20 mouse cellular contexts compared by ENCODE assay signal in the genomic region with DNA sequence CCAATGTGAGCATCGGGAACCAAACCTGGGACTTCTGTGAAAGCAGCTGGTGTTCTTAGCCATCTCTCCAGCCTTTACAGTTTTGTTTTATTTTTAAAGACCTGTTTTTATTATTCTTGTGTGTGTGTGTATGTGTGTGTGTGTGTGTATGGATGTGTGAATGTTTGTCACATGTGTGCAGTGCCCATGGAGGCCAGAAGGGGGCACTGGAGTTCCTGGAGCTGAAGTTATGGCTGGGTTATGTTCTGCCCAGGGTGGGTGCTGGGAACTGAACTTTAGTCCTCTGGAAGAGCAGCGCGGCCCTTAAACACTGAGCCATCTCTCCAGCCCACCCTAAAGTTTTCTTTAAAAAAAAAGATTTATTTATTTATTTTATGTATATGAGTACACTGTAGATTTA. TPM values are rescaled to one million over a fixed set of nuclear protein-coding genes. Genes with fewer than 3 reads are reported as not detected.
DNase-seq lines count a peak whose midpoint lies in the region; ATAC-seq and TF ChIP-seq lines count a peak whose summit lies in the region.
"Had no signal": no experiment of that assay in that cellular context is flagged by ENCODE, and none has a peak within 500 bp of the region (broad histone marks: within the 10 kb centered on the region; RNA-seq: fewer than 3 reads in every experiment).

No protein-coding gene starts in this region.

- H3K9me3 ChIP-seq in kidney, postnatal 0 days (replicated peaks; ENCODE audit: low read length) = no peaks in the 10 kb centered on the region
- peaks cover 4% of the 10 kb centered on the region; the same call in 1 of the 2 replicates for H3K9me3 ChIP-seq in midbrain, embryonic 11.5 days (ENCODE audit: control insufficient read depth, low read length)
- peaks cover 4% of the 10 kb centered on the region for H3K9me3 ChIP-seq in midbrain, embryonic 16.5 days (replicated peaks; ENCODE audit: control insufficient read depth, low read length, poor library complexity, severe bottlenecking)
- H3K9me3 ChIP-seq: hindbrain, embryonic 15.5 days had no signal

- DNase-seq in kidney, postnatal 0 days (ENCODE audit: low spot score) = no peak
- DNase-seq in kidney, adult 18-20 months = no peak
- DNase-seq in midbrain, embryonic 11.5 days (ENCODE audit: low spot score, missing footprints) = peak; percentile 51
- DNase-seq in R1 (ENCODE audit: low read depth, low spot score) = peak; percentile 46
- DNase-seq in testis, postnatal 10 days (ENCODE audit: low spot score) = peak; percentile 45
- DNase-seq in left cerebral cortex, postnatal 4 days = no peak
- DNase-seq: adrenal gland, adult 2 months; cerebellum, adult 11-12 months; cerebellum, postnatal 10 days; heart, postnatal 4 days; kidney, postnatal 10 days; right cerebral cortex, postnatal 14 days; thymus, postnatal 36 days had no signal

- no peak overlapping the region for H3K4me2 ChIP-seq in kidney, postnatal 0 days (ENCODE audit: low read length)
- H3K4me2 ChIP-seq in midbrain, embryonic 11.5 days = no peak overlapping the region
- H3K4me2 ChIP-seq in midbrain, embryonic 16.5 days (ENCODE audit: low read length) = no peak overlapping the region
- H3K4me2 ChIP-seq: hindbrain, embryonic 15.5 days; limb, embryonic 15.5 days; midbrain, embryonic 12.5 days; neural tube, embryonic 12.5 days had no signal

- TF ChIP-seq CTCF in kidney, postnatal 0 days (IDR thresholded peaks at IDR 0.05; ENCODE audit: low read depth) = peak; percentile 33; the same call in 1 of the 2 replicates

- intact Hi-C loops in left cerebral cortex, postnatal 4 days (cut with DNase I) = no loop called here

- WGBS in kidney, postnatal 0 days = 100% methylated on average over 3 of the region's 3 CpGs
- WGBS in midbrain, embryonic 11.5 days = 98% methylated on average over 3 of the region's 3 CpGs
- 96% methylated on average over 3 of the region's 3 CpGs for WGBS in midbrain, embryonic 16.5 days

- peaks cover 24% of the 10 kb centered on the region; the same call in 1 of the 2 replicates for H3K36me3 ChIP-seq in kidney, postnatal 0 days (ENCODE audit: insufficient read depth, low read length)
- H3K36me3 ChIP-seq in midbrain, embryonic 11.5 days (ENCODE audit: control insufficient read depth, insufficient read depth, low read length) = peaks cover 3% of the 10 kb centered on the region
- H3K36me3 ChIP-seq in midbrain, embryonic 16.5 days (ENCODE audit: control insufficient read depth, insufficient read depth, low read length) = peaks cover 8% of the 10 kb centered on the region; the same call in 1 of the 2 replicates

- H3K4me3 ChIP-seq in kidney, postnatal 0 days (replicated peaks; ENCODE audit: low read depth, low read length) = no peak overlapping the region
- H3K4me3 ChIP-seq in midbrain, embryonic 11.5 days (ENCODE audit: low read depth, low read length) = no peak overlapping the region
- H3K4me3 ChIP-seq in midbrain, embryonic 16.5 days (ENCODE audit: low read depth, low read length) = no peak overlapping the region
- H3K4me3 ChIP-seq: hindbrain, embryonic 15.5 days; left cerebral cortex, adult 2 months; limb, embryonic 15.5 days; midbrain, embryonic 12.5 days; neural tube, embryonic 12.5 days had no signal

- no peak for ATAC-seq in kidney, postnatal 0 days (replicated peaks; ENCODE audit: low FRiP score, low read depth)
- no peak for ATAC-seq in midbrain, embryonic 11.5 days (ENCODE audit: low FRiP score)
- ATAC-seq in midbrain, embryonic 16.5 days = no peak
- ATAC-seq: intestine, embryonic 16.5 days had no signal

- H3K27me3 ChIP-seq in kidney, postnatal 0 days (ENCODE audit: insufficient read depth, low read length) = no peaks in the 10 kb centered on the region
- H3K27me3 ChIP-seq in midbrain, embryonic 11.5 days (ENCODE audit: control insufficient read depth, insufficient read depth, low read length) = no peaks in the 10 kb centered on the region
- no peaks in the 10 kb centered on the region for H3K27me3 ChIP-seq in midbrain, embryonic 16.5 days (ENCODE audit: control insufficient read depth, insufficient read depth, low read depth, low read length)
- H3K27me3 ChIP-seq: hindbrain, embryonic 15.5 days; limb, embryonic 15.5 days; midbrain, embryonic 12.5 days; neural tube, embryonic 12.5 days had no signal

- no peaks in the 10 kb centered on the region for H3K4me1 ChIP-seq in kidney, postnatal 0 days (replicated peaks; ENCODE audit: insufficient read depth, low read length)
- no peaks in the 10 kb centered on the region for H3K4me1 ChIP-seq in midbrain, embryonic 11.5 days (ENCODE audit: control insufficient read depth, insufficient read depth, low read length)
- no peaks in the 10 kb centered on the region for H3K4me1 ChIP-seq in midbrain, embryonic 16.5 days (ENCODE audit: control insufficient read depth, insufficient read depth, low read length)
- H3K4me1 ChIP-seq: hindbrain, embryonic 15.5 days; limb, embryonic 15.5 days; midbrain, embryonic 12.5 days; neural tube, embryonic 12.5 days had no signal

- H3K27ac ChIP-seq in kidney, postnatal 0 days = no peak overlapping the region
- H3K27ac ChIP-seq in midbrain, embryonic 11.5 days (ENCODE audit: low read depth, low read length) = no peak overlapping the region
- H3K27ac ChIP-seq in midbrain, embryonic 16.5 days (ENCODE audit: low read length) = no peak overlapping the region
- H3K27ac ChIP-seq: hindbrain, embryonic 15.5 days; left cerebral cortex, adult 2 months; limb, embryonic 15.5 days; midbrain, embryonic 12.5 days; neural tube, embryonic 12.5 days had no signal

- H3K9ac ChIP-seq in kidney, postnatal 0 days (ENCODE audit: low read depth, low read length) = no peak overlapping the region
- H3K9ac ChIP-seq in midbrain, embryonic 11.5 days (ENCODE audit: low read length) = no peak overlapping the region
- H3K9ac ChIP-seq in midbrain, embryonic 16.5 days (ENCODE audit: low read depth, low read length) = no peak overlapping the region
- H3K9ac ChIP-seq: hindbrain, embryonic 15.5 days; limb, embryonic 15.5 days; midbrain, embryonic 12.5 days; neural tube, embryonic 12.5 days had no signal

RNA-seq across cellular contexts. Expression of a gene that starts 12.3 kb away (rescaled TPM):
- 51.2 and 52.7 TPM in 2 replicates for polyA plus RNA-seq in kidney, postnatal 0 days (2015; fragmentation: Nextera tagmentation; extraction: Ambion mirVana)
- 31.8 and 33.9 TPM in 2 replicates for polyA plus RNA-seq in midbrain, embryonic 11.5 days (2014; fragmentation: Nextera tagmentation; extraction: Ambion mirVana)
- 30.3 and 31.5 TPM in 2 replicates for polyA plus RNA-seq in midbrain, embryonic 16.5 days (2015; fragmentation: Nextera tagmentation; extraction: Ambion mirVana)
- 10 to 100 TPM; 12.2 to 12.8 TPM for total RNA-seq in left cerebral cortex, postnatal 4 days (2021)

RNA-seq across cellular contexts. Expression of a gene that starts 13.9 kb away (rescaled TPM):
- 86.4 and 94.1 TPM in 2 replicates for polyA plus RNA-seq in kidney, postnatal 0 days (2015; fragmentation: Nextera tagmentation; extraction: Ambion mirVana)
- polyA plus RNA-seq in midbrain, embryonic 11.5 days (2014; fragmentation: Nextera tagmentation; extraction: Ambion mirVana) = 24.2 and 30.1 TPM in 2 replicates
- 35.5 and 38.6 TPM in 2 replicates for polyA plus RNA-seq in midbrain, embryonic 16.5 days (2015; fragmentation: Nextera tagmentation; extraction: Ambion mirVana)
- total RNA-seq in left cerebral cortex, postnatal 4 days (2021) = 10 to 100 TPM; 31.0 to 34.9 TPM

RNA-seq across cellular contexts. Expression of a gene that starts 14.0 kb away (rescaled TPM):
- 36.8 and 42.8 TPM in 2 replicates for polyA plus RNA-seq in kidney, postnatal 0 days (2015; fragmentation: Nextera tagmentation; extraction: Ambion mirVana)
- polyA plus RNA-seq in midbrain, embryonic 11.5 days (2014; fragmentation: Nextera tagmentation; extraction: Ambion mirVana) = 41.1 and 42.7 TPM in 2 replicates
- 85.6 and 86.8 TPM in 2 replicates for polyA plus RNA-seq in midbrain, embryonic 16.5 days (2015; fragmentation: Nextera tagmentation; extraction: Ambion mirVana)
- total RNA-seq in left cerebral cortex, postnatal 4 days (2021) = 10 to 100 TPM; 44.4 to 49.5 TPM

RNA-seq across cellular contexts. Expression of a gene that starts 58.0 kb away (rescaled TPM):
- polyA plus RNA-seq in kidney, postnatal 0 days (2015; fragmentation: Nextera tagmentation; extraction: Ambion mirVana) = 63.9 and 66.5 TPM in 2 replicates
- polyA plus RNA-seq in midbrain, embryonic 11.5 days (2014; fragmentation: Nextera tagmentation; extraction: Ambion mirVana) = 64.7 and 68.7 TPM in 2 replicates
- polyA plus RNA-seq in midbrain, embryonic 16.5 days (2015; fragmentation: Nextera tagmentation; extraction: Ambion mirVana) = 52.9 and 56.8 TPM in 2 replicates
- 10 to 100 TPM; 33.8 to 38.2 TPM for total RNA-seq in left cerebral cortex, postnatal 4 days (2021)

Comparison
In these comparisons a context has a peak if more than half of its experiments do, and no peak if none do; other contexts are left out.
1. DNase-seq: peak in midbrain, embryonic 11.5 days (single experiment), R1 (single experiment) and testis, postnatal 10 days (single experiment); none in kidney, postnatal 0 days (single experiment), kidney, adult 18-20 months (single experiment) and left cerebral cortex, postnatal 4 days (single experiment).